Mouse (Mus musculus) heart, embryonic 13.5 days (tissue): ENCODE measurements around the gene Lrba. TPM values are rescaled to one million over a fixed set of nuclear protein-coding genes. Genes with fewer than 3 reads are reported as not detected.

Source experiments
- ATAC-seq: fragments of 200-750 bp; cut with Nextera tagmentation; 2 replicates; pipeline ENCODE4 v1.8.0; 2017; ENCODE audit warnings: moderate TSS enrichment; ENCODE audit not compliant: insufficient number of reproducible peaks, low FRiP score, low TSS enrichment; ENCODE audit errors: extremely low read depth
- H3K27ac ChIP-seq: fragments of 300-500 bp; sonication (generic); replicated peaks from 2 replicates; pipeline ENCODE4 v1.5.1; 2015; ENCODE audit warnings: moderate library complexity, mild to moderate bottlenecking, inconsistent platforms
- H3K27me3 ChIP-seq: fragments of 300-500 bp; sonication (generic); replicated peaks from 2 replicates; pipeline ENCODE4 v1.6.1; 2015; ENCODE audit warnings: mild to moderate bottlenecking, inconsistent platforms
- H3K36me3 ChIP-seq: fragments of 300-500 bp; sonication (generic); 2 replicates; pipeline ENCODE4 v1.6.1; 2015; ENCODE audit warnings: mild to moderate bottlenecking, inconsistent platforms
- H3K4me1 ChIP-seq: fragments of 300-500 bp; sonication (generic); 2 replicates; pipeline ENCODE4 v1.6.1; 2015; ENCODE audit warnings: inconsistent platforms
- H3K4me2 ChIP-seq: fragments of 300-500 bp; sonication (generic); 2 replicates; pipeline ENCODE4 v1.6.1; 2015; ENCODE audit warnings: inconsistent platforms, mild to moderate bottlenecking, moderate library complexity
- H3K4me3 ChIP-seq: fragments of 300-500 bp; sonication (generic); 2 replicates; pipeline ENCODE4 v1.5.1; 2015; ENCODE audit warnings: moderate library complexity, mild to moderate bottlenecking, inconsistent platforms
- H3K9ac ChIP-seq: fragments of 300-500 bp; sonication (generic); 2 replicates; pipeline ENCODE4 v1.6.1; 2015; ENCODE audit warnings: inconsistent platforms, mild to moderate bottlenecking, moderate library complexity
- H3K9me3 ChIP-seq: fragments of 300-500 bp; sonication (generic); 2 replicates; pipeline ENCODE4 v1.6.1; 2016; ENCODE audit warnings: inconsistent platforms
- WGBS: fragments of 180-500 bp; shearing (Covaris S2); methylation state at CpG from one replicate; pipeline ENCODE4 v1.1.7; 2015; ENCODE audit warnings: mixed read lengths; 5-methylcytosine and 5-hydroxymethylcytosine counted together
- polyA plus RNA-seq: library from polyadenylated mRNA; unstranded; fragments of >200 nt; fragmentation: Nextera tagmentation; extraction: Ambion mirVana; gene quantifications from 2 replicates; pipeline ENCODE4 v1.2.1, GENCODE M21; 2015

Lrba gene
- polyA plus RNA-seq, 1 experiment from 2014 or later = 1.5 TPM

DNA sequence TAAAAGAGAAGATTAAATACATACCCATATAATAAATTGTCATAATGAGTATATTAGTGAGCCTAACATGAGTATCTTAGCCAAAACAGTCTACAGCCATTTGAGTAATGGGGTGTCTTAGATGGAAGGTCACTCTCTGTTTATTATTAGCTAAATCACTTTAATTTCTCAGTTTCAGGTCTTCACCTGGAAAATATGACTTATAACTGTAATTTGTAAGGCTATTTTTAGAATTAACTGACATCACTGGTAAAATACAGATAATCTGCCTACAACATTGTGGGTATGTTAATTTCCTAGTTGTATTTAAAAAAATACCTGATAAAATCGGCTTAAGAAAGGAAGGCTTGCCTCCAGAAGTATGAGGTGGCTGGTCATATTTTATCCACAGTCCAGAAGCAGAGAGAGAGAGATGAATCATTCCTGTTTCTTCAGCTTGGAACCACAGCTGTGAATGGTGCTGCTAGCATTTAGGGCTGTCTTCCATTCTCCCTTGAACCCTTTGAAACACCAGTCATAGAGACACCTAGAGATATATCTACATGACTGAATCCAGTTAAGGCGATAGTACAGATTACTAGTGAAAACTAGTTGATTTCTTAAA is 294.1 kb downstream of the Lrba start:
- Histone ChIP-seq H3K4me2 (no peak overlapping the region), H3K9me3 (no peaks in the 10 kb centered on the region), H3K4me3 (no peak overlapping the region), H3K4me1 (no peaks in the 10 kb centered on the region), H3K36me3 (no peaks in the 10 kb centered on the region), H3K27ac (no peak overlapping the region), H3K27me3 (no peaks in the 10 kb centered on the region), H3K9ac (no peak overlapping the region)
- no peak for ATAC-seq
- WGBS = 62% methylated on average over 2 of the region's 2 CpGs

DNA sequence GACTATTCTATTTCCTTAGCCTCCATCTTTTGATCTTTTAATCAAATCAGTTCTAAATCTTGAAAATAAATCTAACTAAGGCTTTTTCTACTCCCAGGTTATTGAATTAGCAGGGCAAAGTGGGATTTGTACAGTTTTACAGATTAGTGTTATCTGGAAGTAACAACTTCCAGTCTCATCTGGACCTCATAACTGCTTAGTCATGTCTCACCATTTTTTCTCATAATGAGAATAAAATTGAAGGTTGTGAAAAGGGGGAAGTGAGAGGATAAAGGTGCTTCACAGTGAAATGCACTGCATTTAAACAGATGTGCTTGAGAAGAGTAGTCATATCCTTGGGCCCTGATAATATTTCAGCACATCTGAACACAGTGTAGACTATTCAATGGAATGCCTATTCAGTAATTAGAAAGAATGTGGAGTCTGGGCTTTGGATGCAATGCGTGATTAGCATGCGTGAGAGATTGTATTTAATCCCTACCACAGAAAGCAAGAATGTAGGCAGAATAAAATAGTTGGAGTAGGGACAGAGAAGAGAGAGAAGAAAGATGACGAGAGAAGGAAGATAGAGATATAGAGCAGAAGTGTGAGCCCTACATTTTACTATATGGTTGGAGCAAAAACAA is 298.5 kb downstream of the Lrba start:
- no peak overlapping the region for H3K9ac ChIP-seq
- H3K27me3 ChIP-seq = no peaks in the 10 kb centered on the region
- H3K4me2 ChIP-seq = no peak overlapping the region
- no peak overlapping the region for H3K27ac ChIP-seq
- H3K9me3 ChIP-seq = no peaks in the 10 kb centered on the region
- no peak overlapping the region for H3K4me3 ChIP-seq
- WGBS = 77% methylated on average over 3 of the region's 3 CpGs
- ATAC-seq = no peak
- no peaks in the 10 kb centered on the region for H3K4me1 ChIP-seq
- no peaks in the 10 kb centered on the region for H3K36me3 ChIP-seq

DNA sequence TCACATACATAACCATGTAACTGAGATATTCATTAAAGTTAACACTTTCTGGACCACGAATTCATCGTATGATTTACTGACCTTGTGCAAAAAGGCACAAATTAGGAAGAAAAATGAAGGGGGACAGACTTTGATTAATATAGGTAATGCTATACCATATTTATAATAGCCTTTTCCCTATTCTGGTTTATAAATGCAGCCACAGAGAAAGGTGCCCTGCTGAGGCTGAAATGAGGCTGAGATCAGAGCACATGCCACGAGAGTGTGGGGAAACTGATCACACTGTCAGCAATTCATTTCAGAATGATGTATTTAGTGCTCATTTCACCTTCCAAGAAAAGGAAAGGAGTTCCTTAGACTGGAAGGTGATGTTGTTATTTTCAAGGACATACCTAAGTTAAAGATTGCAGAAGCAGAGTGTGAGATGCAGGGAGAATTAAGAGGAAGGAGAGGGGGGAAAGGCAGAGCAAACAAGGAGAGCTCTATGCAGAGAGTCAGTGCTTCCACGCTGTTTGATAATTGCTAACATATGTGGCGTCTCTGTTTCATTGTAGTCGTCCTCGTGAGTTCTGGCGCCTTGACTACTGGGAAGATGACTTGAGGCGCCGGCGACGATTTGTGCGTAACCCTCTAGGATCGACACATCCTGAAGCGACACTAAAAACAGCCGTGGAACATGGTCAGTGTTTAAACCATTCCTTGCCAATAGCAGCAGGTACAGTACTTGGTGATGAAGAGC is 307.2 kb downstream of the Lrba start:
- ATAC-seq = no peak
- Histone ChIP-seq H3K27me3 (no peaks in the 10 kb centered on the region), H3K9me3 (no peaks in the 10 kb centered on the region), H3K27ac (no peak overlapping the region), H3K4me3 (no peak overlapping the region), H3K36me3 (no peaks in the 10 kb centered on the region), H3K4me1 (no peaks in the 10 kb centered on the region), H3K9ac (no peak overlapping the region), H3K4me2 (no peak overlapping the region)
- WGBS = 61% methylated on average over 16 of the region's 16 CpGs

DNA sequence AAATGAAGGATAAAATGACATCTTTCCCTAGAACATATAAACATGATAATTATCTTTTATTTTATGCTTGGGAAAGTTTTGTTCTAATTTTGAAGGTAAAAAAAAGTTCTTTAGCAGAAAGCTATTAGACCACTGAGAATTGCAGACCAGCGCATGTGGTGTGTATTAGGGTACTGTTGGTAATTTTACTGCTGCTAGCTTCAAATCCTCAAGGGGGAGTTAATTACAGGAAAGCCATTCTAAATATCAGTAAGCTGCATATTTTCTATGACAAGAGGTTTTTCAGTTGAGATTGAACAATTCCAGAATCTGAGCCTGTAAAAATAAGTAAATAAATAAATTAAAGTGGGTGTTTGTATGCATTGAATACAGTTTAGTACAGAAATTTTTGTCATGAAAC is 312.3 kb downstream of the Lrba start:
- Histone ChIP-seq H3K4me1 (0 out of 2 replicates have a peak, but pooled peaks cover 3% of the 10 kb centered on the region), H3K27ac (no peak overlapping the region), H3K4me2 (no peak overlapping the region), H3K9ac (no peak overlapping the region), H3K4me3 (no peak overlapping the region), H3K9me3 (no peaks in the 10 kb centered on the region), H3K36me3 (no peaks in the 10 kb centered on the region), H3K27me3 (no peaks in the 10 kb centered on the region)
- 89% methylated on average over 1 of the region's 1 CpGs for WGBS
- ATAC-seq = no peak

DNA sequence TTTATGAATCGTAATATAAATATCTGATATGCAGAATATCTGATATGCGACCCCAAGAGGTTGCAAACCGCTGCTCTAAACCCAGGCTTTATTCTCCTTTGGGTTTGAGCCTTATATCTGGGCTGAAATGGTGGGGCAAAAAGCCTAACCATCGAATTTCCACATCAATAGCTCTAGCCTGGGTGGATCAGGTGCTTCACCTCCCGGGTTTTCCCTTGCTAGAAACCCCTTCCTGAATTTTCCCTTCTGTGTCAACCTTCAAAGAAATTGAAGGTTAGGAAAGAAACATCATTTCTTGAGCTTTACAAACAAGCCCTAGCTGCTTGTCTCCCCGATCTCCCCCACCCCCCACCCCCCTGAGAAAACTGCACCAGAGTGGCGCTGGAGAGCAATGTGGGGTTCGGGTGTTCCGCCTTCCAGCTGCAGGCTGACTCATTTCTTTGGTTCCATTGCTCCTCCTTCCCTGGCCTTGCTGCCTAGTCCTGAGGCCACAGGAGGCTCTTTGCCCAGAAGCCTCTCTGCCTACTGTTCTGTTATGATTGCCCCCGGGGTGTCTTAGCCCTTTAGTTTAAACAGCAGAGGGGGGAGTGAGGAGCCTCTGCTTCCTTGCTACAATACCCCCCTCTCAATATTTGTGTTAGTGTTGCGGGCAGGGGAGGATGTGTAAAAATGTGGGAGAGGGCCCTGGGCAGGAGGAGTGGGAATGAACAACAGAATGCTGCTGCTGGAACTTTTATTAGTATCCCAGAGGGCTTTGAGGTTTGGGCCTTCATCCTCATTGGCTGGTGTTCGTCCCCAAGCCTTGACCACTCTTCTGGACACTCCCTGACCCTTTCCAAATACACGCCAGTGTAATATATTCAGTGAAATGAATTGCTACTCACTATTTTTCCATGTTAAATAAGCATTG is 314.4 kb downstream of the Lrba start:
- Histone ChIP-seq H3K9me3 (no peaks in the 10 kb centered on the region), H3K36me3 (no peaks in the 10 kb centered on the region), H3K4me3 (no peak overlapping the region), H3K27ac (no peak overlapping the region), H3K9ac (no peak overlapping the region), H3K27me3 (no peaks in the 10 kb centered on the region), H3K4me1 (0 out of 2 replicates have a peak, but pooled peaks cover 3% of the 10 kb centered on the region), H3K4me2 (peak overlapping the region; percentile 18; the same call in 1 of the 2 replicates)
- no peak for ATAC-seq
- 41% methylated on average over 13 of the region's 13 CpGs for WGBS

DNA sequence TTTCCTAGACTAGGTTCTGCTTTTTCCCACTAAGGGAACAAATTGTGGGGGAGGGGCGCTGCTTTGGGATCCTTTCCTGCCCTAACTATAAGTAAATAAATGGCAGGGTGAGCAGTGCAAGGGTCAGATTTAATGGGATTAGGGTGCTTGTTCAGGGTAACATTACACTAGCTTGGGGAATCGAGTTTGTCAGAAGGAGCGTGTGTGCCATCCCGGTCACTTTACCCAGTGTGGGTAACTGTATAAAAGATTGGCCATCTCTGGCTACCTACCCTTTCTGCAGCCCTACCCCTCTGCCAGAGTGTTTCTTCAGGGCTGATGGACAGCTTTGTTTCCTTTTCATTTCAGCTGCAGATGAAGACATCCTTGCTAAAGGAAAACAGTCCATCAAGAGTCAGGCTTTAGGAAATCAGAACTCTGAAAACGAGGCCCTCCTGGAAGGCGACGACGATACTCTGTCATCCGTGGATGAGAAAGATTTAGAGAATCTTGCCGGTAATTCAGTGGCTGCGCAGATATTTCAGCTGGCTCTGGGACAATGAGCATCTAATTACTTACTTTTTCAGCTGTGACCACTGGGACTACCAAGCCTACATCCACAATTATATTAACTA is 315.2 kb downstream of the Lrba start:
- H3K27ac ChIP-seq = no peak overlapping the region
- H3K4me1 ChIP-seq = 0 out of 2 replicates have a peak, but pooled peaks cover 3% of the 10 kb centered on the region
- H3K27me3 ChIP-seq = peaks cover under 1% of the 10 kb centered on the region
- ATAC-seq = no peak
- no peaks in the 10 kb centered on the region for H3K36me3 ChIP-seq
- WGBS = 59% methylated on average over 11 of the region's 11 CpGs
- H3K4me2 ChIP-seq = no peak overlapping the region
- no peaks in the 10 kb centered on the region for H3K9me3 ChIP-seq
- no peak overlapping the region for H3K9ac ChIP-seq
- no peak overlapping the region for H3K4me3 ChIP-seq

DNA sequence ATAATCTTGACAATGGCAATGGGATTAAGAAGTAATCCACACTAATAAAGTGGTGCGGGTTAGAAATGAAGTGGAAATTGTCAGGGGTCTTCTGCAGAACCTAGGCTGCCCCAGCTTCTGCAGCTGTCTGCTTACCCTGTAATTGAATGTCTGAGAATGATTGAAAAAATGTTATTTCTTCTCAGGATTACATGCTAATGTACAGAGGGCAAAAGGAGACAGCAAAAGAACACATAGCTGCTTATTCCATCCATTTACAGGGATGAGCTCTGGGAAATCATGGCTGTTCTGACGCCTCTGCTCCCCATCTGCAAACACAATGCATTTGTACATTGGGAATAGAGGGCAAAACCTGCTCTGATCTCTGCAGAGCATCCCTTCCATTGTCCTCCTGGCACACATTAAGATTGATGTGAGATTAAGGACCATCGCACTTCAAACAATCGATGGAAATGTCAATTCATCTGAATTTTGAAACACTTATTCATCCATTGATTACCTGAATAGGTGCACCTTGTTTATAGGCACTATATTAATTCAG is 316.7 kb downstream of the Lrba start:
- peaks cover 5% of the 10 kb centered on the region; the same call in 1 of the 2 replicates for H3K4me1 ChIP-seq
- H3K27ac ChIP-seq = no peak overlapping the region
- no peak overlapping the region for H3K4me2 ChIP-seq
- H3K9me3 ChIP-seq = no peaks in the 10 kb centered on the region
- H3K9ac ChIP-seq = no peak overlapping the region
- no peaks in the 10 kb centered on the region for H3K36me3 ChIP-seq
- peaks cover 3% of the 10 kb centered on the region for H3K27me3 ChIP-seq
- H3K4me3 ChIP-seq = no peak overlapping the region
- WGBS = 82% methylated on average over 4 of the region's 4 CpGs
- no peak for ATAC-seq

DNA sequence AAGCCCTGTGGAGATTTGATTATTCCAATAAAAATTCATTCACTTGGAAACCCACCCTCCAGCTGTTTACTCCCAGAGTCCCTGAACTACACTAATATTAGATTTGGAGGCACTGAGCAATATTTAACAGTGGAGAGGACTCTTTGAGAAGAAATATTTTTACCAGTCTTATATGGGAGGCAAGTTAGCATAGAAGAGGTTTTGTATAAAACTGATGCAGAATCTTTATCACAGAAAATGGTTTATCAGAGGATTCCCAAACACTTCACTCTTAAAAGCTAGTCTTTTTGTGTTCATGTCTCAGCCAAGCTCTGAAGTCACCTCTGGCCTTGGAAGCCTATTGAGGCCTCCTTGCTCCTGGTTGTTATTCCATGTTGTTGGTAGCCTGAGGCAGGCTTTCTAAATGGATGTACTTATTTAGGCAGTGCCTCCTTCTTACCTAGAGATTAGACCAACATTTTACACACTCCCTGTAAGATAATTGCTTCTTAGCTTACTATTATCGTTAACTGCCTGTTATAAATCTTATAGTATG is 317.4 kb downstream of the Lrba start:
- ATAC-seq = no peak
- no peak overlapping the region for H3K4me3 ChIP-seq
- H3K4me2 ChIP-seq = no peak overlapping the region
- H3K27me3 ChIP-seq = peaks cover 9% of the 10 kb centered on the region
- H3K9ac ChIP-seq = no peak overlapping the region
- no peak overlapping the region for H3K27ac ChIP-seq
- H3K4me1 ChIP-seq = peaks cover 13% of the 10 kb centered on the region
- no peaks in the 10 kb centered on the region for H3K36me3 ChIP-seq
- WGBS = 71% methylated on average over 1 of the region's 1 CpGs
- no peaks in the 10 kb centered on the region for H3K9me3 ChIP-seq

DNA sequence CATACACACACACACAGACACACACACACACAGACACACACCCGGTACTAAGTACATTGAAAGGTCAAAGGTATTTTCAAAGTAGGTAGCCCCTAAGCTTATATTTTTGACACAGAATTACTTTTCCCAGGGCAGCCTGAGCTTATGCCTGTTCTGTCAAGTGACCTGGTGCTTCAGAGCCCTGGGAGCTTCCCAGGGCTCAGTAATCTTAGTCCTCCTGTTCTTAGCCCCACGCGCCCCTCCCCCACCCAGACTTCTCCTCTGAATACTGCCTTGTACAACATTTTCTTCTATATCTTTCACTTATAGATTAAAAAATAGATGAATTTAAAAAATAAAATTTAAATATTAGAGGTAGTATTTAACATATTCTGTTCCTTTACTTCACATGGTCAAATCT is 320.3 kb downstream of the Lrba start:
- Histone ChIP-seq H3K9ac (no peak overlapping the region; the same call in 1 of the 2 replicates), H3K9me3 (no peaks in the 10 kb centered on the region), H3K4me2 (peak overlapping the region; percentile 40), H3K36me3 (no peaks in the 10 kb centered on the region), H3K4me1 (peaks cover 25% of the 10 kb centered on the region), H3K27ac (no peak overlapping the region), H3K4me3 (no peak overlapping the region), H3K27me3 (peaks cover 26% of the 10 kb centered on the region)
- WGBS = 44% methylated on average over 3 of the region's 3 CpGs
- no peak for ATAC-seq

DNA sequence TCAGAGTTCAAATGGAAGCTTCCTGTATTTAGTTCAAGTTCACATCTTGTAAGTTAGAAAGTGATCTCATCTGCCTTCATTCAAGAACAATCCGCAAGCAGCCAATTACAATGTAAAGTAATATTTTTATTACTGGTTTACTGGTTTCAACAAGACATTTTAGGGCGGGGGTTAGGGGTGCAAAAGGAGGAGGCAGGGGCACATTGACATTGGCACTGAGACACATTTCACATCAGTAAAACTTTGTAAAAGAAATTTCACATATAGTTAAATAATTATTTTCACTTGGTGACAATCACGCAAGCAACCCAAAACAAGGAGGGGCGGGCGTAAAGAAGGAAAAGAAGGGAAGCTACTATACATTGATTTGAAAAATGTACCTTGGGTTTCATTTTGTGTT is 321.5 kb downstream of the Lrba start:
- WGBS = 23% methylated on average over 5 of the region's 5 CpGs
- peak overlapping the region; percentile 81 for H3K9ac ChIP-seq
- H3K4me3 ChIP-seq = peak overlapping the region; percentile 63
- no peaks in the 10 kb centered on the region for H3K9me3 ChIP-seq
- H3K27me3 ChIP-seq = peaks cover 28% of the 10 kb centered on the region
- H3K36me3 ChIP-seq = no peaks in the 10 kb centered on the region
- peaks cover 35% of the 10 kb centered on the region for H3K4me1 ChIP-seq
- no peak overlapping the region for H3K27ac ChIP-seq
- no peak for ATAC-seq
- H3K4me2 ChIP-seq = peak overlapping the region; percentile 95
